Mouse (Mus musculus): Measurements from ENCODE around the gene Riox1. TPM values are rescaled to one million over a fixed set of nuclear protein-coding genes. Genes with fewer than 3 reads are reported as not detected.

Riox1 gene
- polyA plus RNA-seq, 1 experiment from 2014 or later = 6.9 TPM

DNA sequence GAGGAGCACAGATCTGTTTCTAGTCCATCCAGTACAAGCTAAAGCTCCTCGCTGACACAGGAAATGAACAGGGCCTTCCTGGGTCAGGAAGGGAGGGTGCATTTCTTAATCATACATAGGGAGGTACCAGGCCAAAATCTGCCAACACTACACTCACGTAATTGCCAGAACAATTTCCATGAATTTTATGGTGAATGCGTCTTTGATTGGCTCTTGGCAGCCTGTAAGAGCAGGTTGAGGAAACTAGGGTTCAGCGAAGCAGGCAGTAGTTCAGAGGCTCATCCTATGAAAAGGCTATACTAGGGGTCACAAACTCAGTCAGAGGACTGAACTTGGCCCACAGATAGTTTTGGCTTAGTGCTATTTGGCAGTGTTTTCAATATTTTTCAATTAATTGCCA lies 10.4 kb upstream of the Riox1 start:
- Histone ChIP-seq H3K4me2 (replicated peaks; ENCODE audit: low read depth) (no peak overlapping the region), H3K4me1 (replicated peaks; ENCODE audit: control insufficient read depth, insufficient read depth) (no peaks in the 10 kb centered on the region), H3K9me3 (ENCODE audit: control insufficient read depth, low read length) (no peaks in the 10 kb centered on the region), H3K36me3 (ENCODE audit: control insufficient read depth, insufficient read depth, low read length) (no peaks in the 10 kb centered on the region), H3K27me3 (ENCODE audit: control insufficient read depth, insufficient read depth, low read length) (no peaks in the 10 kb centered on the region), H3K9ac (ENCODE audit: low read length) (no peak overlapping the region), H3K27ac (replicated peaks) (no peak overlapping the region), H3K4me3 (ENCODE audit: low read depth, low read length) (no peak overlapping the region)
- no peak for TF ChIP-seq EP300 (optimal IDR thresholded peaks at IDR 0.05)
- no peak for TF ChIP-seq CTCF (IDR thresholded peaks at IDR 0.05; ENCODE audit: low read depth)
- DNase-seq (ENCODE audit: low spot score) = no peak
- no peak for ATAC-seq (ENCODE audit: low FRiP score, low TSS enrichment)
- WGBS = 65% methylated on average over 4 of the region's 4 CpGs

DNA sequence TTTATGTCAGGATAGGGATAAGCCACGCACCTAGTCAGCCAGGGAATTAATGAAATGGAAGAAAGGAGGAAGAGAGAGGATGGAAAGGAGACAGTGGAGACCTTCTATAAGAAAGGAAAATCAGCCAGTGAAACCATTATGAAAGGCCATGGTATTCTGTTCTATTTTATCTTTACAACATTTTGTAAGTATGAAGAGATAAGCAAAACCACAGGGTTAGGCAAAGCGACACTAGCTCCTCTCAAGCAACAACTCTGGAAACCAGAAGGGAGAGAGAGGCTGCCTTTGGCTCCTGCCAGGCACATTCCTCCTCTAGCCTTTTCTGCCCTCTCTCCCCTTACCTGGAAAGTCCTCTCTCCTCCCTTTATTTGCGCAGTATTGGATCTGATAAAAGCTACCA lies 8.5 kb upstream of the Riox1 start:
- no peaks in the 10 kb centered on the region for H3K9me3 ChIP-seq (ENCODE audit: control insufficient read depth, low read length)
- WGBS = 71% methylated on average over 3 of the region's 3 CpGs
- H3K27me3 ChIP-seq (ENCODE audit: control insufficient read depth, insufficient read depth, low read length) = no peaks in the 10 kb centered on the region
- H3K27ac ChIP-seq (replicated peaks) = no peak overlapping the region
- DNase-seq (ENCODE audit: low spot score) (no peak), ATAC-seq (ENCODE audit: low FRiP score, low TSS enrichment) (no peak)
- no peak overlapping the region for H3K9ac ChIP-seq (ENCODE audit: low read length)
- no peak overlapping the region for H3K4me3 ChIP-seq (ENCODE audit: low read depth, low read length)
- no peaks in the 10 kb centered on the region for H3K4me1 ChIP-seq (replicated peaks; ENCODE audit: control insufficient read depth, insufficient read depth)
- no peak for TF ChIP-seq CTCF (IDR thresholded peaks at IDR 0.05; ENCODE audit: low read depth)
- TF ChIP-seq EP300 (optimal IDR thresholded peaks at IDR 0.05) = no peak
- H3K36me3 ChIP-seq (ENCODE audit: control insufficient read depth, insufficient read depth, low read length) = no peaks in the 10 kb centered on the region
- no peak overlapping the region for H3K4me2 ChIP-seq (replicated peaks; ENCODE audit: low read depth)

DNA sequence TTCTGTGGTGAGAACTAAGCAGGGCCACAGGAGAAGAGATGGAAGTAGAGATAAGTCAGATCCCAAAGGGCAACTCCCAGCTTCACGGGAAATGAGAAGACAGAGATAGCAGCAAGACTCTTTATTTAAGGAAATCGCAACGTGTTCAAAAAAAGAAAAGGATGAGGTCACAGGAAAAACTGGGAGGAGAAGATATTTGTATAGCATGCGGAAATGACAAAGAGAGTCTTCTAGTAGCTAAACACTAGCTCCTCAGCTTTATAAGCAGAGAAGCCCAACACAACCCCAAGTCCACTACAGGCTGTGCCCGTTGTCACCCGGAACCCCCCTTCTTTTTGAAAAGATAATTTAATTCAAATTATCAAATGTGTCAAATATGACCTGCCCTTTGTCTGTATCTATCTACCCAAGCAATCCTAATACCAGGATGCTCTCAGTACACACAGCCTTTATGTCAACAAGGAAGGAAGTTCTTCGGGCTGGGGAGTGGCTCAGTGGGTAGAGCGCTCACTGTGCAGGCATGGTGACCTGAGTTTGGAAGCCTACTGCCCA lies 3.1 kb upstream of the Riox1 start:
- Histone ChIP-seq H3K9ac (ENCODE audit: low read length) (no peak overlapping the region), H3K27me3 (ENCODE audit: control insufficient read depth, insufficient read depth, low read length) (no peaks in the 10 kb centered on the region)
- no peak for ATAC-seq (ENCODE audit: low FRiP score, low TSS enrichment)

DNA sequence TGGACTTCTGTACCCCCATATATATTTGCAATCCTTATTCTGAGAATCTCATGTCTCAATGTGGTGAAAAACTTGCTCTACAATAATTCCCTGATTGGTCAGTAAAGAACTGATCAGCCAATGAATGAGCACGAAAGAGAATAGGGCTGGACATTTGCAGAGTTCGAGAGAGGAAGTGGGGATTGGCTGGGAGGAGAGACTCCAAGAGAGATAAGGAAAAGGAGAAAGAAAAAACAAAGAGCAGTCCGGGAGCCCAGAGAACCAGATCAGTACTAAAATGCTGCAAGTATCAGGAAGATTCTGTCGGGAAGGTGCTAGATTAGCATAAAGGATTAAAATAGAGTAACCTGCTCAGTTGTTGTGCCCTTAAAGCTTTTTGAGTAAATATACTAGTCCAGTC lies 1.4 kb upstream of the Riox1 start:
- DNase-seq (ENCODE audit: low spot score) (no peak), ATAC-seq (ENCODE audit: low FRiP score, low TSS enrichment) (no peak)
- TF ChIP-seq CTCF (IDR thresholded peaks at IDR 0.05; ENCODE audit: low read depth) (no peak), EP300 (optimal IDR thresholded peaks at IDR 0.05) (no peak)
- peaks cover 2% of the 10 kb centered on the region for H3K4me1 ChIP-seq (replicated peaks; ENCODE audit: control insufficient read depth, insufficient read depth)
- H3K9ac ChIP-seq (ENCODE audit: low read length) = no peak overlapping the region
- no peaks in the 10 kb centered on the region for H3K27me3 ChIP-seq (ENCODE audit: control insufficient read depth, insufficient read depth, low read length)
- 69% methylated on average over 4 of the region's 4 CpGs for WGBS
- no peaks in the 10 kb centered on the region for H3K9me3 ChIP-seq (ENCODE audit: control insufficient read depth, low read length)
- no peak overlapping the region for H3K27ac ChIP-seq (replicated peaks)
- no peak overlapping the region for H3K4me3 ChIP-seq (ENCODE audit: low read depth, low read length)
- H3K36me3 ChIP-seq (ENCODE audit: control insufficient read depth, insufficient read depth, low read length) = no peaks in the 10 kb centered on the region
- H3K4me2 ChIP-seq (replicated peaks; ENCODE audit: low read depth) = no peak overlapping the region

More for the DNA sequence above, 3.1 kb upstream of the Riox1 start:
- Histone ChIP-seq H3K4me3 (ENCODE audit: low read depth, low read length) (no peak overlapping the region), H3K27ac (replicated peaks) (no peak overlapping the region), H3K36me3 (ENCODE audit: control insufficient read depth, insufficient read depth, low read length) (no peaks in the 10 kb centered on the region), H3K4me1 (replicated peaks; ENCODE audit: control insufficient read depth, insufficient read depth) (peaks cover 2% of the 10 kb centered on the region), H3K9me3 (ENCODE audit: control insufficient read depth, low read length) (no peaks in the 10 kb centered on the region), H3K4me2 (replicated peaks; ENCODE audit: low read depth) (no peak overlapping the region)
- DNase-seq (ENCODE audit: low spot score) = no peak
- no peak for TF ChIP-seq CTCF (IDR thresholded peaks at IDR 0.05; ENCODE audit: low read depth)
- TF ChIP-seq EP300 (optimal IDR thresholded peaks at IDR 0.05) = no peak
- 75% methylated on average over 8 of the region's 8 CpGs for WGBS

DNA sequence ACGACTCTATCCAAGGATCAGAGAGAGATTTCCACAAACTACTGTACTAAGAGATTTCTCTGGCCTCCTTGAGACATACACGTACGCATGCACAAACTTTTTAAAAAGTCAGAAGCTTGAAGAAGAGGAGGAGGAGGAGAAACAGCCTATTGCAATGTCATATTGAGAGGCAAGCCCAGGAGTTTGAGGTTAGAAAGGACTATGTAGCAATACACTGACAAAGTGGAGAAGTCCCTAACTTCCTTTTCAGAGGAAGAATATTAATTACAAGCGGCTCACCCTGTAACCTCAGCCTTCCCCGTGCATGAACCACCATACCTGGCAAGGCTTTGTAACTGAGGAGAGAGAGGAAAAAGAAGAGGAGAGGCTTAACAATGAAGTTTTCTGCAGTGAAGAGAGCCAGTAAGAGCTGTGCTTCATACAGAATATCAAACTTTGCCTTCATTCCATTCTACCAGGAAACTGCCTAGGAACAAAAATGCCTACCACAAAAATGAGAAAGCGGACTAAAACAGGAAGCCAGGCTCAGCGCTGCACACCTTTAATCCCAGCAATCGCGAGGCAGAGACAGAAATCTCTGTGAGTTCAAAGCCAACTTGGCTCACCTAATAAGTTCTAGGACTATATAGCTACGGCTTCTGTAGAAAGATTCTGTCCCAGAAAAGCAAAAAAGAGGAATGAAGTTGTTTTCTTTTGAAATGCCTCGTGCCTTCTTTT lies 474 bp upstream of the Riox1 start:
- Histone ChIP-seq H3K27me3 (ENCODE audit: control insufficient read depth, insufficient read depth, low read length) (no peaks in the 10 kb centered on the region), H3K9ac (ENCODE audit: low read length) (peak overlapping the region; percentile 77; the same call in 1 of the 2 replicates), H3K4me3 (ENCODE audit: low read depth, low read length) (peak overlapping the region; percentile 79), H3K9me3 (ENCODE audit: control insufficient read depth, low read length) (no peaks in the 10 kb centered on the region), H3K4me2 (replicated peaks; ENCODE audit: low read depth) (peak overlapping the region; percentile 98), H3K4me1 (replicated peaks; ENCODE audit: control insufficient read depth, insufficient read depth) (peaks cover 2% of the 10 kb centered on the region), H3K36me3 (ENCODE audit: control insufficient read depth, insufficient read depth, low read length) (no peaks in the 10 kb centered on the region), H3K27ac (replicated peaks) (peak overlapping the region; percentile 58; the same call in 1 of the 2 replicates)
- 27% methylated on average over 11 of the region's 11 CpGs for WGBS
- DNase-seq (ENCODE audit: low spot score) (no peak), ATAC-seq (ENCODE audit: low FRiP score, low TSS enrichment) (no peak)
- no peak for TF ChIP-seq EP300 (optimal IDR thresholded peaks at IDR 0.05)
- no peak for TF ChIP-seq CTCF (IDR thresholded peaks at IDR 0.05; ENCODE audit: low read depth)
